Mouse (Mus musculus) 3134 (cell line): ENCODE measurements around the gene Bcl7b.

Experiments
- DNase-seq: peaks from one replicate; pipeline ENCODE4 v3.0.0-alpha.2; 2011; ENCODE audit warnings: low spot score; ENCODE audit not compliant: insufficient read length; ENCODE audit errors: extremely low read depth

Bcl7b gene

DNA sequence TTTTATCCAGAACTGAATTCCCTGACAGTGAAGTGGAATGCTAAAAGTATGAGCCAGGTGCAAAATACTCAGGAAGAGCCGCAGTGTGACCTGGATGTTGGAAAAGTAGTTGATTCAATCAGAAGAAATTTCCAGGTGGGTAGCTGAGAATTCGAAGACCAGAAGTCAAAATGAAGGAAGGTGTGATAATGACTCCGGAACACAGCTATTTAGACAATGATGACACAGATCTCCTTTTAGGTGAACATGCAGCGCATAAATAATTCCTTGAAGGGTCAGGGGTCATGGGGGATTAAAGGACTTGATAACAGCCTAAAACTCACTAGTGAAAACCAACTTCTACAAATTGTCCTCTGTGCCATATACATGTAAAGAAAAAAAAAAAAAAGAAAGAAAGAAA is 614 bp upstream of the Bcl7b start:
- no peak for DNase-seq

DNA sequence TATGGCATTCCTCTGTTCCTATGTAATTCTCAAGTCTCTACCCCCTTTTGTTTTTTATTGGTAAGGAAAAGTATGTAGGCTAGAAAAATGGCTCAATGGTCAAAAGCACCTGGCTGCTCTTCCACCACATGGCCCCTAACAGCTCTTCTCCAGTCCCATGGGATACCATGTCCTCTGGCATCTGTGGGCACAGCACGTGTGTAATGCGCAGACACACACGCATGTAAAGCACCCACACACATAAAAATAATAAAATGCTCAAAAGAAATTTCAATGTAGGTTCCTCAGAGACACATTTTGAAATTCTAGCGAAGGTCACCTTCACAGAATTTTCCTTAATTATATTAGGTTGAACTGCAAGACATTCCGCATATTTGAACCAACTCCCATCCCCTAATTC is 1.4 kb downstream of the Bcl7b start:
- DNase-seq = no peak

GRCm38 (mm10) chr5:135171688-135172220 is 3.7 kb downstream of the Bcl7b start:
- DNase-seq = no peak

GRCm38 (mm10) chr5:135172986-135173385 is 4.9 kb downstream of the Bcl7b start:
- no peak for DNase-seq

DNA sequence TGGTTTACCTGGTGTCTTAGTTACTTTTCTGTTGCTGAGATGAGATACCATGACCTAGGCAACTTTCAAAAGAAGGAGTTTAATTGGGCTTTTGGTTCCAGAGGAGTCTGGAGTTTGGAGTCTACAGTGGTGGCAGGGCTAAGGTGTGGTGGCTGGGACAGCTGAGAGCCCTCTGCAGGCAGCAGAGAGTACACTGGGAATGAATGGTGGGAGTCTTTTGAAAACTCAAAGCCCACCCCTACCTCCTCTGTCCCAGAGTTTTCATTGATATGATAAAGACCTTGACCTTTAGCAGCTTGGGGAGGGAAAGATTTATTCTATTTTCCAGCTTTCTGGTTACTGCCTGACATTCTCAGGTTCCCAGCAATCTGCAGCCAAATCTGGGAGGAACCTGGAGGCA is 7.0 kb downstream of the Bcl7b start:
- no peak for DNase-seq

- DNase-seq = no peak
Measured at GRCm38 (mm10) chr5:135178523-135178922, 10.4 kb downstream of the Bcl7b start.

GRCm38 (mm10) chr5:135178996-135179395 is 10.9 kb downstream of the Bcl7b start:
- no peak for DNase-seq

GRCm38 (mm10) chr5:135179616-135180015 is 11.5 kb downstream of the Bcl7b start:
- DNase-seq = no peak

DNA sequence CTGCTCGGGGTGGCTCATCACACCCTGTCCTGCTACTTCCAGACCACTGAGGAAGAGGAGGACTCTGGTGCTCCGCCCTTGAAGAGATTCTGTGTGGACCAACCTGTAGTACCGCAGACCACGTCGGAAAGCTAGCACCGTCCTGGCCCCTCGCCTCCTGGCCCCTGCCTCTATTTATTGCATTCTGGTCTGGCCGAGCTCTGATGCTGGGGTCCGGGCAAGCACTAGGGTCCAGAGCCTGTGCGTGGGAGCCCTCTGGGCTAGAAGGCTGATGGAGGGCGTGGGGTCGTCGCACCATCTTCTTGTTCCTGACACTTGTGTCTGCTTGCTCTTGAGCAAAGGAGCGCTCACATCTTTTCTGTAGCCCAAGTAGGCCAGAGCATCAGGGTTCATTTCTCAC is 12.7 kb downstream of the Bcl7b start:
- no peak for DNase-seq

- DNase-seq = no peak
Measured at GRCm38 (mm10) chr5:135181776-135182175, 13.7 kb downstream of the Bcl7b start.

GRCm38 (mm10) chr5:135183131-135183861 is 15.2 kb downstream of the Bcl7b start:
- DNase-seq = no peak

DNA sequence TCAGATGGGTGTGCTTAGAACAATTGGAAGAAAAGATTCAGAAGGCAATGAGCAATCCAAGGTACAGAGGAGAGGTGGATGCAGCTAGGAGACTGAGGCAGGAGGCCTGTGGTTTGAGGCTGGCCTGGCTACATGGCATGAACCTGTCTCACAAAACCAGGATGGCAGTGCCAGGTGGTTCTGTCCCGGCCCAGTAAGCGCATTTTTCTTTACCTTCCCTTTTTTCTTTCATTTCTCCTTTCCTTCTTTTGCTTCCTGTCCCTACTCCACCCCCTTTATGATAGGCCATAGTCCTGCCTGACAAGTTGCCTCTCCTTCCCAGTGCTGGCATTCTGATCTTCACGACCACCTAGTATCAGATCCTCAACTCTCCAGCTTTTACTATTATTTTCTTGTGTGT is 16.9 kb downstream of the Bcl7b start:
- DNase-seq = no peak

GRCm38 (mm10) chr5:135185596-135185995 is 17.5 kb downstream of the Bcl7b start:
- DNase-seq = peak; percentile 36

GRCm38 (mm10) chr5:135186231-135186620 is 18.1 kb downstream of the Bcl7b start:
- DNase-seq = no peak

- DNase-seq = peak; percentile 99
Measured at GRCm38 (mm10) chr5:135186621-135187348, 18.7 kb downstream of the Bcl7b start, which contains the start of gene Baz1b. TSS of gene Baz1b (plus strand) at chr5:135187264.

DNA sequence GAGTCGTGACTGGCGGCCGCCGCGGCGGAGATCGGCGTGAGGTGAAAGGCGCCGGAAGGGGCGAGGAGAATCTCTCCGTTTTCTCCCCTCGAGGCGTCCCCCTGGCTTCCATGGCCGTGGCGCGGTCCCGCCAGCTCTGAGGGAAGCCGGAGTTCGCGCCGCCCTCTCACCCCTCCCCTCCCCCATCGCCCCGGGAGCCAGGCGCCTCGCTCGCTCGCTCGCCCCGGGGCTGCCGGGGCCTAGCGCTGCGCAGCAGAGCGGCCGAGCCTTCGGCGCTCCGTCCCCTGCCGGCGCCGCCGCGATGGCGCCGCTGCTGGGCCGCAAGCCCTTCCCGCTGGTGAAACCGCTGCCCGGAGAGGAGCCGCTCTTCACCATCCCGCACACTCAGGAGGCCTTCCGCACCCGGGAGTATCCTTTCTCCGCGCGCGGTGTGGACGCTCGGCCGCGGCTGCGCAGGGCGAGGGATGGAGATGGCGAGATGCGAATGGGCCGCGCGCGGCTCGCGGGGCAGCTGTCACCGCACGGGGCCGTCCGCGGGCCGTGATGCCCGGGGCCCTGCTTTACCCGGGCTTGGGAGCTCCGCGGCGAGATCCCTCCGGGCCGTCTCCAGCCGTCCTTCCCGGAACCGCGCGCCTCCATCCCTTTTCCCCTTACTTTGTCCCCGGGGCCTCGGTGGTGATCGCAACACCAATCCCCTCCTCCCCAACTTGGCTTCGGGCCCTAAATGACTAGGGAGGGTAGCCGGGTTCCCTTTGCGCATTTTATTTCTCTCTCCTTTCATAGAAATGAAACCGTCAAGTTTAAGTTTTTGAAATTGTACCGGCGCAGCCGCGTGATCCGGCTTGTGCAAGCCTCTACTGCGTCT is 19.5 kb downstream of the Bcl7b start:
- no peak for DNase-seq

GRCm38 (mm10) chr5:135188214-135188554 is 20.1 kb downstream of the Bcl7b start:
- no peak for DNase-seq

DNA sequence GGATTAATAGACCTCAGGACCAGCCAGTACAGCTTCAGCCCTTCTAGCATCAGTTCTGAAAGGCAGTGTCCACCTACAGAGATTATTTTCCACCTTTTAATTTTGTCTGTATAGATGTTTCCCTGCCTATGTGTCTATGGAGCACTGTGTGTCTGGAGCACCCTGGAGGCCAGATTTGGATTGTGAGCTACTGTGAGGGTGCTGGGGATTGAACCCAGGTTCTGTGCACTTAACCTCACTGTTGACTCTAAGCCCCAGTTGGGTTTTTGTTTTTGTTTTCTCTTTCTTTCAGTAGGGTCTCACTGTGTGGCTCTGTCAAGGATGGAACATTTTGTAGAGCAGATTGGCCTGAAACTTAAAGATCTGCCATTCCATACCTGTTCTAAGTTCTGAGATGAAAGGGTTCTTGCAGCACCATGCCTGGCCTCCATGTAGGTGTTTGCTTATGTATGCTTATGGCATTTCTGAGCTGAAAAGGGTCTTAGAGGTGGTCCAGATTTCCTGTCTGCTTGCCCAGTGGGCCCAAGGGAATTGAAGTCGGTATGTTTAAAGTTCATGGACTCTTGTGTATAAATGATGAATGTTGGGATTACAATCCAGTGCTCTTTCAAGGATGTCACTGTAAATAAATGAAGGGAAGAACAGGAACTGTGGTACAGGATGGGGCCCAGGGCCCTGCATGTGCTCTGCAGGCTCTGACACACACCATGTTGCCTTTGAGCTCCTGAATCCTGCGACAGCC is 21.4 kb downstream of the Bcl7b start:
- DNase-seq = no peak

GRCm38 (mm10) chr5:135191620-135192019 is 23.5 kb downstream of the Bcl7b start:
- DNase-seq = peak; percentile 42

DNA sequence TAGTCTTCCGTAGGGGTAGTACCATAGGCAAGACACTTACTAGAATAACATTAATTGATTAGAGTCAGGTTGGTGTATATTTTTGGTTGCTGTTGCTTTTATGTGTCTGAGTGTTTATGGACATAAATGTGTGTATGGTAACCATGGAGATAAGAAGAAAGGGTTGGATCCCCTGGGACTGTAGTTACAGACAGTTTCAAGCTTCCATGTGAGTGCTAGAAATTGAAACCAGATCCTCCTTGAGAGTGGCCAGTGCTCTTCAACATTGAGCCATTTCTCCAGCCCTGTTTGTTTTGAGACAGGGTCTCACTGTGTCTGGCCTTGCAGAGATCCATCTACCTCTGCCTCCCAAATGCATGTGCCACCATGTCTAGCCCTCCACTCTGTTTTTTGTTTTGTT is 24.3 kb downstream of the Bcl7b start:
- no peak for DNase-seq
